30 mouse cellular contexts compared by ENCODE assay signal in the genomic region with DNA sequence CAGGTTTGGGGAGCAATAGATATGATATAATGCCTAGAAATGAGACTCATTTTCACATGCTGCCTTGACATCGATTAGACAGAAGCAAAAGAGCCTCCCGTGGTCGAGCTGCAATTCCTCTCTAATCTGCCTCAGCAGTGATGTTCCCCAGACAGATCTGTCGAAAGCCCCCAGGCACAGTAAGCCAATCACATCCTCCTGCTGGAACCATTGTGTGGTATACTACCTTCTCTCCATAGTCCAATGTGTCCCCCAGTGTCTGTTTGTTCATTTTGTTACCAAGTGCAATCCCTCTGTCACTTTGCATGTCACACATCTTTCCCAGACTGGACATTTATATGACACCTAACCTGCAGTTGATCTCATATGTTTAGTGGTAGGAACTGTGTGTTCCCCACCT. TPM values are rescaled to one million over a fixed set of nuclear protein-coding genes. Genes with fewer than 3 reads are reported as not detected.
"Had no signal": no experiment of that assay in that cellular context is flagged by ENCODE, and none has a peak within 500 bp of the region (broad histone marks: within the 10 kb centered on the region; RNA-seq: fewer than 3 reads in every experiment).

No protein-coding gene starts in this region.

- H3K4me1 ChIP-seq: heart, embryonic 10.5 days; heart, embryonic 13.5 days; heart, embryonic 15.5 days; hindbrain, embryonic 13.5 days; hindbrain, embryonic 15.5 days; kidney, embryonic 15.5 days; limb, embryonic 13.5 days; limb, embryonic 15.5 days had no signal

- DNase-seq: gastrocnemius, postnatal 14 days; gastrocnemius, postnatal 36 days; heart, adult 18-20 months; heart, postnatal 14 days; heart, postnatal 36 days; kidney, adult 11 months; kidney, adult 2 months; kidney, adult 9 months; kidney, postnatal 14 days; kidney, postnatal 36 days; layer of hippocampus, adult 9-11 months; layer of hippocampus, postnatal 36 days; left cerebral cortex, postnatal 4 days had no signal

- H3K9ac ChIP-seq: heart, embryonic 13.5 days; heart, embryonic 15.5 days; hindbrain, embryonic 13.5 days; hindbrain, embryonic 15.5 days; kidney, embryonic 15.5 days; limb, embryonic 13.5 days; limb, embryonic 15.5 days had no signal

- H3K4me3 ChIP-seq: heart, embryonic 10.5 days; heart, embryonic 13.5 days; heart, embryonic 15.5 days; hindbrain, embryonic 13.5 days; hindbrain, embryonic 15.5 days; kidney, embryonic 15.5 days; limb, embryonic 13.5 days; limb, embryonic 15.5 days had no signal

- H3K4me2 ChIP-seq: heart, embryonic 13.5 days; heart, embryonic 15.5 days; hindbrain, embryonic 13.5 days; hindbrain, embryonic 15.5 days; kidney, embryonic 15.5 days; limb, embryonic 13.5 days; limb, embryonic 15.5 days had no signal

- H3K36me3 ChIP-seq: heart, embryonic 10.5 days; heart, embryonic 13.5 days; heart, embryonic 15.5 days; hindbrain, embryonic 13.5 days; hindbrain, embryonic 15.5 days; kidney, embryonic 15.5 days; limb, embryonic 13.5 days; limb, embryonic 15.5 days had no signal

- H3K27me3 ChIP-seq: heart, embryonic 13.5 days; heart, embryonic 15.5 days; hindbrain, embryonic 13.5 days; hindbrain, embryonic 15.5 days; kidney, embryonic 15.5 days; limb, embryonic 13.5 days; limb, embryonic 15.5 days had no signal

- ATAC-seq: forebrain, embryonic 16.5 days; hindbrain, postnatal 0 days; intestine, embryonic 16.5 days had no signal

- H3K27ac ChIP-seq: heart, embryonic 10.5 days; heart, embryonic 13.5 days; heart, embryonic 15.5 days; hindbrain, embryonic 13.5 days; hindbrain, embryonic 15.5 days; hindbrain, postnatal 0 days; kidney, embryonic 15.5 days; kidney, postnatal 0 days; limb, embryonic 13.5 days; limb, embryonic 15.5 days had no signal

- H3K9me3 ChIP-seq: heart, embryonic 10.5 days; heart, embryonic 13.5 days; heart, embryonic 15.5 days; hindbrain, embryonic 13.5 days; hindbrain, embryonic 15.5 days; kidney, embryonic 15.5 days; limb, embryonic 13.5 days; limb, embryonic 15.5 days had no signal

RNA-seq across cellular contexts. Expression of a gene that starts 28.6 kb away (rescaled TPM):
- polyA plus RNA-seq: gonadal fat pad, adult 2 months; heart, embryonic 15.5 days; heart, postnatal 0 days; hindbrain, embryonic 11.5 days; intestine, embryonic 14.5 days; kidney, adult 2 months; limb, embryonic 11.5 days had no signal
